Mouse (Mus musculus) thymus, adult 2 months (tissue): ENCODE data around the gene Gm37419. TPM values are rescaled to one million over a fixed set of nuclear protein-coding genes. Genes with fewer than 3 reads are reported as not detected.
A peak's percentile ranks its signal among the peaks of the same experiment; 100 is the strongest.

ENCODE experiments used
- DNase-seq: peaks from one replicate; pipeline ENCODE4 v3.0.0; 2021
- H3K27ac ChIP-seq: fragments of 200-500 bp; 2 replicates; pipeline ENCODE4 v1.5.1; 2012; ENCODE audit warnings: low read length, control low read depth; ENCODE audit not compliant: control insufficient read depth, insufficient read depth
- H3K27me3 ChIP-seq: fragments of 200-500 bp; 2 replicates; pipeline ENCODE4 v1.6.1; 2012; ENCODE audit warnings: mild to moderate bottlenecking, low read length, moderate library complexity, mixed read lengths; ENCODE audit not compliant: control insufficient read depth, insufficient read depth
- H3K36me3 ChIP-seq: fragments of 200-500 bp; 2 replicates; pipeline ENCODE4 v1.6.1; 2012; ENCODE audit warnings: mild to moderate bottlenecking, low read length, moderate library complexity; ENCODE audit not compliant: control insufficient read depth, insufficient read depth
- H3K4me1 ChIP-seq: fragments of 200-500 bp; replicated peaks from 2 replicates; pipeline ENCODE4 v1.6.1; 2012; ENCODE audit warnings: low read length; ENCODE audit not compliant: control insufficient read depth, insufficient read depth
- H3K4me3 ChIP-seq: fragments of 200-500 bp; 2 replicates; pipeline ENCODE4 v1.5.1; 2012; ENCODE audit warnings: mild to moderate bottlenecking, low read length, control low read depth, moderate library complexity; ENCODE audit not compliant: control insufficient read depth, insufficient read depth
- CTCF ChIP-seq: fragments of 200-500 bp; IDR thresholded peaks from 2 replicates; pipeline ENCODE4 v1.5.1; 2012; ENCODE audit warnings: mild to moderate bottlenecking, control low read depth, low read length, moderate library complexity, borderline replicate concordance; ENCODE audit not compliant: control insufficient read depth, poor library complexity, insufficient read depth; ENCODE audit errors: extremely low read depth
- POLR2A ChIP-seq: fragments of 200-500 bp; IDR thresholded peaks from 2 replicates; pipeline ENCODE4 v1.6.1; 2012; ENCODE audit warnings: mild to moderate bottlenecking, low read length, control low read depth, moderate library complexity; ENCODE audit not compliant: control insufficient read depth, poor library complexity, insufficient read depth; ENCODE audit errors: extremely low read depth
- WGBS: fragments of 180-500 bp; shearing (Covaris S2); methylation state at CpG from one replicate; pipeline ENCODE4 v1.1.7; 2018; 5-methylcytosine and 5-hydroxymethylcytosine counted together
- polyA plus RNA-seq: library from polyadenylated mRNA; depleted of rRNA; stranded (reverse); fragments of >200 nt; gene quantifications from 2 replicates; pipeline ENCODE4 v1.2.3, GENCODE M21; 2012; rRNA removed

Gene Gm37419
- not detected in 2 replicates for polyA plus RNA-seq

DNA sequence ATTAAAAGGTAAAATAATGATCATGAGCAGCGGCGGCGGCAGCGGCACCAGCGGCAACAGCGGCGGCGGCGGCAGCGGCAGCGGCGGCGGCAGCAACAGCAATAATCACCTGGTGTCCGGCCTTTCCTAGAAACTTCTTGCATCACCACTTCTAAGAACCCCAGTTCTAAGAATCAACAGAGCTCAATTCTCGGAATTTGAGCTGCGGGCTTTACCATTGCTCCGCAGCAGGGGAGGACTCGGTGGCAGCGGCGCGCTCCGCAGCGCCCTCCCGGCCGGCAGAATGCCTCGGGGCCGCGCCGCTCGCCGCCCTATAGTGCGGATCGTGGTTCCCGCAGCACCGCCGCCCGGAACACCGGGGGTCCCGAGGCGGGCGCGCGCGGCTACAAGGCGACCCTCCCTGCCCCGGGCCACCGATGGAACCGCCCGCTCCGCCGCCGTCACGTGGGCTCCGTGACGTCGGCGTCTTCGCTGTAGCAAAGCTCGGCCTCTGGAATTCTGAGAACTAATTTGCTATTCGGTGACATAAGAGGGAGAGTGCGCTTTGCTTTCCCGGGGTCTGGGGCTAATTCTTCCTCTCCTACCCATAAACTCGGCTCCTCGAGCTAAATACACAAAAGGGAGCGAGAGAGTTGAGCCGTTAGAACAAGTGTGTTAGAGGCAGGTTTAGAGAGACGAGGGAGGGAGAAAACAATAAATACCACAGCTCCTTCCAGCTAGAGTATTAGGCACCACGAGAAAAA lies at the start of gene Gm37419, which contains the start of gene Bcl6:
TSS of gene Gm37419 (plus strand) at position 17 of the 743 bp plus-strand sequence.
TSS of gene Bcl6 (minus strand) at position 387 of the 743 bp plus-strand sequence.
- peak; percentile 75 for DNase-seq
- Histone ChIP-seq H3K27me3 (no peaks in the 10 kb centered on the region), H3K4me1 (peaks cover 24% of the 10 kb centered on the region), H3K36me3 (no peaks in the 10 kb centered on the region), H3K4me3 (peak within 1 kb of the TSS; percentile 96), H3K27ac (peak within 1 kb of the TSS; percentile 93)
- TF ChIP-seq CTCF: peak; percentile 54; the same call in 1 of the 2 replicates
- TF ChIP-seq POLR2A: peak; percentile 47; the same call in 1 of the 2 replicates
- WGBS: under 1% methylated on average over 68 of the region's 68 CpGs

DNA sequence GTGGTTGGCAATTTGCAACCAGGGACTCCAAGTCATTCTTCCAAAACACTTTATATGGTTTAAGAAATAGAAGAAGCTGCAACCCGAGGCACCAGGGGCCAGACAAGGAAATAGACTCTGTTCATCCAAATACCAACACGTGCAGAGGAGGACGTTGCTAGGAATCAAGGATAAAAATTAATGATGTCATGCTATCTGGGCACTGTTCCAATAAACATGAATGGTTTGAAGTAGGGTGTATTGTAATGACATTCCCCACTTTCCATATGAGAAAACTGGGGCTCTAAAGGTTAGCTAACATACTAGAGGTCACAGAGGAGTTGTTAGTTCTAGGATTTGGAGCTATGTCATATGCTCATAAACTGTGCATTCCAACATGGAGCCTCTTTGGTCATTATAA lies 43.5 kb upstream of the Gm37419 start:
- 52% methylated on average over 3 of the region's 3 CpGs for WGBS
- Histone ChIP-seq H3K4me1 (no peaks in the 10 kb centered on the region), H3K4me3 (no peak overlapping the region), H3K27me3 (no peaks in the 10 kb centered on the region; the same call in 1 of the 2 replicates), H3K27ac (no peak overlapping the region), H3K36me3 (no peaks in the 10 kb centered on the region)
- DNase-seq: no peak
- TF ChIP-seq CTCF (no peak), POLR2A (no peak)

DNA sequence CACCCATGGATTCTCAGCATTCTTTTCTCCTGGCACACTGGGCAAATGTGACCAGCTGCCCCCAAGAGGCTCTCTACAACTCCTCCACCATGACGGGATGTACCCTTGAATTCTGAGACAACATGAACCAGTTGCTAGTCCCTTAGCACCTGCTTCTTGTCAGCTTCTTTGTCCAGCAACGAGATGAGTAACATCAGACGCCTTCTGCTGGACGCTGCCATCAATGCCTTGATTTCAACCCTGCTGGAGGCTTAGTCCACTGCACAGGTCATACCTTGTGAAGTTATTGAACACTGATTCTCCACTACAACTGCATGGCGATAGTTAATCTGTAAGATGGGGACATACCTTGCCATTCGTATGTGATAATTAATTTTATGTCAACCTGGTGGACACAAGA lies 40.6 kb upstream of the Gm37419 start:
- TF ChIP-seq CTCF (no peak), POLR2A (no peak)
- Histone ChIP-seq H3K36me3 (no peaks in the 10 kb centered on the region), H3K4me3 (no peak overlapping the region), H3K27ac (no peak overlapping the region), H3K27me3 (no peaks in the 10 kb centered on the region; the same call in 1 of the 2 replicates), H3K4me1 (no peaks in the 10 kb centered on the region)
- DNase-seq: no peak
- 96% methylated on average over 6 of the region's 6 CpGs for WGBS

DNA sequence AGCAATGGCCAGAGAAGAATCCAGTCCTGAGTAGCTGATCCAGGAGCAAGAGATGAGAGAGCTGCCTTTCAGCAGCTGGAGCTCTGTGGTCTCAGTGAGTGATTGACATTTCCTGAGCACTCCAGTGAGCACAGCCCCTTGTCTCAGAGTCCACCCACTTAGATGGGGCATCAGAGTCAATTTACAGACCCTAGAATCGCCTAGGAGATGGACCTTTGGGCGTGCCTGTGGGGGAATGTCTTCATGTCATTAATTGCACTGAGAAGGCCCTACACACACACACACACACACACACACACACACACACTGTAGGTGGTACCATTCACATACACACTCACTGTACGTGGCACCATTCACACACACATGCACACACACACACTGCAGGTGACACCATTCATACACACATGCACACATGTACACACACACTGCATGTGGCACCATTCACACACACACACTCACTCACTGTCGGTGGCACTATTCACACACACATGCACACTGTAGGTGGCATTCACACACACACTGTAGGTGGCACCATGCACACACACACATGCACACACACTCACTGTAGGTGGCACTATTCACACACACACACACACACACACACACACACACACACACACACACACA lies 36.1 kb upstream of the Gm37419 start:
- no peak for TF ChIP-seq CTCF
- no peak for TF ChIP-seq POLR2A
- no peak overlapping the region for H3K27ac ChIP-seq
- H3K27me3 ChIP-seq: no peaks in the 10 kb centered on the region; the same call in 1 of the 2 replicates
- no peak for DNase-seq
- WGBS: 76% methylated on average over 4 of the region's 4 CpGs
- no peak overlapping the region for H3K4me3 ChIP-seq
- no peaks in the 10 kb centered on the region for H3K36me3 ChIP-seq
- no peaks in the 10 kb centered on the region for H3K4me1 ChIP-seq

DNA sequence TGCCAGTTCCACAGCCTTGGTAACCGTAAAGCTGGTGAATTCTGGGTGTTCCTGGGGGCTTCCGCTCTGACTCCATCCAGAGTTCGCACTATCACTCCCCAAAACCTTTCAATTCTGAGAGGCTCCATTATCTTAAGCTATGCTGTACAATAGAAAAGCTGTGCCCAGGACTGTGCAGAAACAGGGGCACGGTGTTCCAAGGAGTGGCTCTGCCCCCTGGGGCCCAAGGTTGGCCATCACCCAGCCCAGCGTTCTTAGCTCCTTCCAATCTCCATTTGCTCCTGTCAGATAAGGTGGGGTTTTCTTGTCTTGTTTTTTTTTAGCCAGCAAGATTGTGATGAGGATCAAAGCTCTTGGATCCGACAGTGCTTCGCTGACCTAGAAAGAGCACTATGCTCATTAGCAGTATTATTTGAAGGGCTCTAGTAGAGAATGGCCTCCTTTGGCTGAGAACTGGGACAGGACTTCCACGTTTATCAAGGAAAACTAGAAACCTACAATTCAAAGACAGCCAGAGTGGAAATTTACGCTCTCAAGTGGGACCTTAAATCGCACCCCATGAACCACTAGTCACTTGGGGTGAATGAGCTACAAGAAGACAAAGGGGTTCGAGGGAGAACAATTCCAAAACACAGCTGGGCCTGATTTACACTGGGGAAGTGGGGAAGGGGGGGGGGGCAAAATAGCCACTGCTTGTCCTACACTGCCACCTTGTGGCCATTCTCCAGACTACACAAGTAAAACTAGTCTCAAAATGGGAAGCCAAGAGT lies 34.9 kb upstream of the Gm37419 start:
- Histone ChIP-seq H3K4me1 (no peaks in the 10 kb centered on the region), H3K27me3 (no peaks in the 10 kb centered on the region), H3K4me3 (no peak overlapping the region), H3K27ac (no peak overlapping the region), H3K36me3 (no peaks in the 10 kb centered on the region)
- peak; percentile 54 for DNase-seq
- no peak for TF ChIP-seq CTCF
- TF ChIP-seq POLR2A: no peak
- 78% methylated on average over 11 of the region's 11 CpGs for WGBS

DNA sequence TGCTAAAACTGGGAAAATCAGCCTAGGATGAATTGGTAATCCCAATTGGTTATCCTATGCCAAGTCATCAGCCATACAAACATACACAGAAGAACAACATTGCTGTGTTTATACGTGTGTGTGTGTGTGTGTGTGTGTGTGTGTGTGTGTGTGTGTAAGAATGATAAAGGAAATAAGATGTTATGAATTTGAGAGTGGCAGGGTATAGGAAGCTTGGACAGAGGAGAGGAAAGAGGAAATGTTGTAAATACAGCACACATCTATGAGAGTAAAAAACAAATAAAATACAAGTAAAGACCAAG lies 34.4 kb upstream of the Gm37419 start:
- Histone ChIP-seq H3K36me3 (no peaks in the 10 kb centered on the region), H3K27ac (no peak overlapping the region), H3K27me3 (no peaks in the 10 kb centered on the region), H3K4me3 (no peak overlapping the region), H3K4me1 (no peaks in the 10 kb centered on the region)
- WGBS: 3% methylated on average over 1 of the region's 1 CpGs
- DNase-seq: no peak
- no peak for TF ChIP-seq CTCF
- no peak for TF ChIP-seq POLR2A
